Mouse (Mus musculus) retina, postnatal 7 days (tissue): ENCODE data around the gene Tdrd1.
"Not testable (repeated sequence)": the region's sequence is repeated elsewhere in the genome, so short reads cannot be mapped to it uniquely, and the experiment has no call there.

Source experiments
- DNase-seq: peaks from one replicate; pipeline ENCODE4 v3.0.0-alpha.2; 2012; ENCODE audit warnings: low read depth, low spot score

Tdrd1 gene

GRCm38 (mm10) chr19:56826047-56826631 is at the start of gene Tdrd1:
Gene Tdrd1, plus strand, starts transcription at chr19:56826209.
- DNase-seq = no peak

GRCm38 (mm10) chr19:56776719-56777382 is 49.2 kb upstream of the Tdrd1 start:
- peak; percentile 33 for DNase-seq

GRCm38 (mm10) chr19:56778532-56778931 is 47.5 kb upstream of the Tdrd1 start:
- DNase-seq = not testable (repeated sequence)

- no peak for DNase-seq
Measured at GRCm38 (mm10) chr19:56787911-56788310, 38.1 kb upstream of the Tdrd1 start.

- DNase-seq = no peak
Measured at GRCm38 (mm10) chr19:56788952-56789351, 37.1 kb upstream of the Tdrd1 start.

GRCm38 (mm10) chr19:56797376-56797775 is 28.6 kb upstream of the Tdrd1 start:
- no peak for DNase-seq

GRCm38 (mm10) chr19:56800226-56800625 is 25.8 kb upstream of the Tdrd1 start:
- DNase-seq = no peak

GRCm38 (mm10) chr19:56800930-56801655 is 24.9 kb upstream of the Tdrd1 start:
- DNase-seq = no peak

GRCm38 (mm10) chr19:56801656-56802351 is 24.2 kb upstream of the Tdrd1 start:
- DNase-seq = no peak

GRCm38 (mm10) chr19:56802352-56802746 is 23.7 kb upstream of the Tdrd1 start:
- DNase-seq = no peak

- no peak for DNase-seq
Measured at GRCm38 (mm10) chr19:56805366-56805765, 20.6 kb upstream of the Tdrd1 start.

GRCm38 (mm10) chr19:56807122-56807521 is 18.9 kb upstream of the Tdrd1 start:
- DNase-seq = no peak

GRCm38 (mm10) chr19:56808771-56809170 is 17.2 kb upstream of the Tdrd1 start:
- peak; percentile 34 for DNase-seq

GRCm38 (mm10) chr19:56810641-56811146 is 15.3 kb upstream of the Tdrd1 start:
- DNase-seq = no peak

- DNase-seq = no peak
Measured at GRCm38 (mm10) chr19:56811590-56811989, 14.4 kb upstream of the Tdrd1 start.

GRCm38 (mm10) chr19:56813360-56813759 is 12.6 kb upstream of the Tdrd1 start:
- DNase-seq = no peak

GRCm38 (mm10) chr19:56817851-56818526 is 8.0 kb upstream of the Tdrd1 start:
- DNase-seq = no peak

- DNase-seq = no peak
Measured at GRCm38 (mm10) chr19:56821040-56821797, 4.8 kb upstream of the Tdrd1 start.

- DNase-seq = peak; percentile 90
Measured at GRCm38 (mm10) chr19:56821798-56822447, 4.1 kb upstream of the Tdrd1 start, which contains the start of gene Ccdc186. Gene Ccdc186, minus strand, starts transcription at chr19:56822190.

- DNase-seq = no peak
Measured at GRCm38 (mm10) chr19:56822448-56822836, 3.6 kb upstream of the Tdrd1 start.
